Mouse (Mus musculus): ENCODE data around the gene Rbp3.

Gene Rbp3

DNA sequence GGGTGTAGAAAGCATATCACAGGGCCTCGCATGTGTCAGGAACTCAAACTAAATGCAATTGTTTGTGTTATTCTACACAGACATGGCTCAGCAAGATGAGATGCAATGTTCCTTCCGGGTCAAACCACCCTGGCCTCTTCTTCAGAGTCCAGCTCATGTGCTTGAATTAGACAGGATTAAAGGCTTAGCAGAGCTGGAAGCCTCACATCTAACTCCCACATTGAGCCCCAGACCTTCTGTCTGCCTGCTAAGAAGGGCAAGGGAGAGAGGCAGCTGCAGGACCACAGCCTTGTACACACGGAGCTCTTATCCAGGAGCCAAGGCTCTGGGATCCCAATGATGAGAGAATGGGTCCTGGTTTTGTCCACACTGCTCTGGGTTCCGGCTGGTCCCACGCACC is at the start of gene Rbp3:
Gene Rbp3 (plus strand): TSS at position 243 of the 400 bp plus-strand sequence.
- no peak for DNase-seq (ENCODE audit: low spot score)

- no peak for DNase-seq (ENCODE audit: low spot score)
These were observed 49.0 kb upstream of the Rbp3 start for GRCm38 (mm10) chr14:33904851-33905250.

GRCm38 (mm10) chr14:33913727-33914126 is 40.1 kb upstream of the Rbp3 start:
- DNase-seq (ENCODE audit: low spot score): no peak

DNA sequence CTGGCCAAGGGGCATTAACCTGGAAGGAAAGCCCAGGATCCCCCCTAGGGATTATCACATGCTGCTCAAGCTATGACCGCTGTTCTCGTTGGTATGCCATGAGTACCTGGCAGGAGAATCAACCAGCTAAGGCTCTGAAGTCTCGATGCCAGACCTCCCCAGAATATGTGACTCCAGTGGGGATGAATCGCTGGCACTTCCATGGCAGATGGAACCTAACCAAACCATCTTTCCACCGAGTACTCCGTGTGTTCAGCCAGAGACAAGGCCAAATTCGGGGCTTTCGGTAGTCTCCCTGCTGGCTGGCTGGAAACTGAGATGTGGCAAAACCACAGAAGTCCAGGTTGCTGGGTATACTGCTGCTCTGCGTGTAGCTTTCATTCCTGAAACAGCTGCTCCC is 39.6 kb upstream of the Rbp3 start:
- no peak for DNase-seq (ENCODE audit: low spot score)

- DNase-seq (ENCODE audit: low spot score): no peak
These were observed 32.9 kb upstream of the Rbp3 start for GRCm38 (mm10) chr14:33920727-33921559.

GRCm38 (mm10) chr14:33922771-33923167 is 31.0 kb upstream of the Rbp3 start:
- DNase-seq (ENCODE audit: low spot score): no peak

DNA sequence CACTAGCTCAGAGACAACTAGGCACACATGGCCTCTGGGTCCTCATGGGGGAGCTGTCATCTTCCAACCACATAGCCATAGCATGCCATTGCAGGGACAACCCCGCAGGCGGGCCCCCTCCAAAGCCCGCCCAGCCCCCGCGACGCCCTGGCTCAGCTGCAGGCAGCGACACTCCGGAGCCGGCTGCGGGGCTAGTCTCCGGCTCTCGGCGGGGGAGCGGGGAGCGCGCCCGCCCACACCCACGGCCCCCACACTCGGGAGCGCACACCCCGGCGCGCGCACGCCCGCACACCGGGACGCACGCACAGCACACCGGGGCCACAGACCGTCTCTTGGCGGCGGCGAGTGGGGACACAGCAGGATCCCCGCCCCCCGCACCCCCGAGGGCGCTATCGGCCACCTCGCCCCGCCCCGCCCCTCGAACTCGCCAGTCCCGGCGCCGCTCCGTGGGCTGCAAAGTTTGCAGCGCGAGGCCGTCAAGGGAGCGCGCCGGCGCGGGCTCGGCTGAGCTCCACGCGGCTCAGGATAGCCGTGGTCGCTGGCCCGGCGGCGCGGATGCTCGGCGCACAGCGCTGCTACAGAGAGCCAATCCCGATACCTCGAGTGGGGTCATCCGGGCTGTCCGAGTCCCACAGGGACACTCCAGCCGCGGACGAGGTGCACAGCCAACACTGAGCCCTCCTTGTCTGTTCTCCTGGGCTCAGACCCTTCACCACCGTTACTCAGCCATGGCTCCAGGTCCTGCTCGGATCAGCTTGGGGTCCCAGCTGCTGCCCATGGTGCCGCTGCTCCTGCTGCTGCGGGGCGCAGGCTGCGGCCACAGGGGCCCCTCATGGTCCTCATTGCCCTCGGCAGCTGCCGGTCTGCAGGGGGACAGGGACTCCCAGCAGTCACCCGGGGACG is 30.4 kb upstream of the Rbp3 start, which contains the start of gene Gdf10:
Gene Gdf10 (plus strand): TSS at position 420 of the 903 bp plus-strand sequence.
- DNase-seq (ENCODE audit: low spot score): no peak

GRCm38 (mm10) chr14:33931853-33932252 is 21.9 kb upstream of the Rbp3 start:
- DNase-seq (ENCODE audit: low spot score): no peak

GRCm38 (mm10) chr14:33932935-33933703 is 20.7 kb upstream of the Rbp3 start:
- peak; percentile 11 for DNase-seq (ENCODE audit: low spot score)

GRCm38 (mm10) chr14:33933778-33934317 is 20.0 kb upstream of the Rbp3 start:
- no peak for DNase-seq (ENCODE audit: low spot score)

DNA sequence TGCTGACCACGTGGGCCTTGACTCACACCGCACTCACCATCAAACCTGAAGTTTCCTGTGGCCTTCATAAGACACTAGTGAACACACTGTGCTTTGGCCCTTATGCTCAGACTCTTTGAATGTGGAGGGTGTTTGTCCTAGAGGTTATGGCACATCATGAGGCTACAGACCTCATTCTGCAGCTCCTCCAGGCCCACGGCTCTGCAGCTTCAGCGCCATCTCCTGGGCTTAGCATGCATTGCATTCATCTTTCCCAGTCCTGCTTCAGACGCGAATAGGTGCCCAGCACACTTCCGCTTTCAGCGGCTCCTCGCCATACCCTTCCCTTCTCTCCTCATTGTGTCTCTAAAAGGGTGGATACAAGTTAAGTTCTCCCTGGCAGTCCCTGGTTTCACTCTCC is 14.7 kb upstream of the Rbp3 start:
- DNase-seq (ENCODE audit: low spot score): no peak

DNA sequence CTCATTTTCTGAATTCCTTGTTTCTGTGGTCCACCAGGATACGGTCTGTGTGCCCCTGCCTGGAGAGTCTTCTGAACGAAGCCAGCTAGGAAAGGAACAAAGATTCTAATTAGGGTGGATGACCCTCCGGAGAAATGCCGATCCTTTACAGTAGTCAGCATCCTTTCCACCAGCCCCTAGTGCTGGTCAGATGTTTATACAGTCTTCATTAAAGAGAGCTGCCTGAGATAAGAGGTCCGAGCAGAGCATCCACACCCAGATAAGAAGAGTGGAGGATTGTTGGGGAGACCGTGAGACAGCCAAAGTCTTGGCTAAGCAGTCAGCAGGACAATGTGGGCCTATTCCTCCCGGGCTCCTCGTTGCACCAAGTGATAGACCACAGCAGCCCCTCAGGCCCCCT is 13.1 kb upstream of the Rbp3 start, which contains the start of gene Gdf2:
Gene Gdf2 (plus strand): TSS at position 301 of the 400 bp plus-strand sequence.
- no peak for DNase-seq (ENCODE audit: low spot score)

- no peak for DNase-seq (ENCODE audit: low spot score)
These were observed 11.6 kb upstream of the Rbp3 start for GRCm38 (mm10) chr14:33942222-33942621.

- no peak for DNase-seq (ENCODE audit: low spot score)
These were observed 7.7 kb upstream of the Rbp3 start for GRCm38 (mm10) chr14:33946125-33946524.

GRCm38 (mm10) chr14:33952233-33952981 is 1.4 kb upstream of the Rbp3 start:
- no peak for DNase-seq (ENCODE audit: low spot score)

DNA sequence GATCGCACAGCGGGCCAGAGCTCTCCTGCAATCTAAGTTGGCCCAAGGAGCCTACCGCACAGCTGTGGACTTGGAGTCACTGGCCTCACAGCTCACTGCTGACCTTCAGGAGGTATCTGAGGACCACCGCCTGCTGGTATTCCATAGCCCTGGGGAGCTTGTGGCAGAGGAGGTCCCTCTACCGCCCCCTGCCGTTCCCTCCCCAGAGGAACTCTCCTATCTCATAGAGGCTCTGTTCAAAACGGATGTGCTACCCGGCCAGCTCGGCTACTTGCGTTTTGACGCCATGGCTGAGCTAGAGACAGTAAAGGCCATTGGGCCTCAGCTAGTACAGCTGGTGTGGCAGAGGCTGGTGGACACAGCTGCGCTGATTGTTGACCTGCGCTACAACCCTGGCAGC is 2.3 kb downstream of the Rbp3 start:
- DNase-seq (ENCODE audit: low spot score): no peak

DNA sequence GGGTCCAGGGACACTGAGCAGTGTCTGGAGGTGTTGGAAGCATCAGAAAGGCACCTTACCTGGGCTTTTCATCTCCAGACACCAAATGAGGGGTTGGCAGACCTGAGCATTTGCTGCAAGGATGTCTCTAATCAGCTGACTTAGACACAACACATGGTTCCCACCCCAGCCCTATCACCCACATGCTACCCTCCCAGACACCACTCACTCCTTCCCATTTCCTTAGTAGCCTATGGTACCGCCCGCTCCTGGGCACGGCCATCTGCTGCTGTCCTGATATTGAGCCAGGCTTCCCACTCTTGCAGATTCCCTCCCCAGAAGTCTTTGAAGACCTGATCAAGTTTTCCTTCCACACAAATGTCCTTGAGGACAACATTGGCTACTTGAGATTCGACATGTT is 4.4 kb downstream of the Rbp3 start:
- no peak for DNase-seq (ENCODE audit: low spot score)

- no peak for DNase-seq (ENCODE audit: low spot score)
These were observed 5.0 kb downstream of the Rbp3 start for GRCm38 (mm10) chr14:33958841-33959240.

- peak; percentile 7 for DNase-seq (ENCODE audit: low spot score)
These were observed 5.5 kb downstream of the Rbp3 start for GRCm38 (mm10) chr14:33959341-33959740.

- DNase-seq (ENCODE audit: low spot score): no peak
These were observed 11.9 kb downstream of the Rbp3 start for GRCm38 (mm10) chr14:33965675-33966074.

GRCm38 (mm10) chr14:33972679-33973078 is 18.9 kb downstream of the Rbp3 start:
- DNase-seq (ENCODE audit: low spot score): no peak
